Mouse (Mus musculus) hindbrain, postnatal 0 days (tissue): ENCODE results near the gene Hgfac. TPM values are rescaled to one million over a fixed set of nuclear protein-coding genes. Genes with fewer than 3 reads are reported as not detected.
A peak's percentile ranks its signal among the peaks of the same experiment; 100 is the strongest.

Experiments
- ATAC-seq: fragments of 200-750 bp; cut with Nextera tagmentation; 2 replicates; pipeline ENCODE4 v1.8.0; 2017; ENCODE audit warnings: mild to moderate bottlenecking, moderate TSS enrichment, moderate library complexity
- DNase-seq: peaks from one replicate; pipeline ENCODE4 v3.0.0-alpha.2; 2015; ENCODE audit warnings: low spot score
- H3K27ac ChIP-seq: fragments of 300-500 bp; sonication (generic); 2 replicates; pipeline ENCODE4 v1.5.1; 2014; ENCODE audit warnings: mild to moderate bottlenecking
- H3K27me3 ChIP-seq: fragments of 300-500 bp; sonication (generic); 2 replicates; pipeline ENCODE4 v1.6.1; 2014; ENCODE audit warnings: low read length, mixed read lengths; ENCODE audit not compliant: insufficient read depth
- H3K36me3 ChIP-seq: fragments of 300-500 bp; sonication (generic); 2 replicates; pipeline ENCODE4 v1.6.1; 2014; ENCODE audit warnings: low read length, mixed read lengths; ENCODE audit not compliant: insufficient read depth
- H3K4me1 ChIP-seq: fragments of 300-500 bp; sonication (generic); 2 replicates; pipeline ENCODE4 v1.6.1; 2014; ENCODE audit warnings: antibody characterized with exemption, low read length, mixed read lengths; ENCODE audit not compliant: insufficient read depth
- H3K4me2 ChIP-seq: fragments of 300-500 bp; sonication (generic); 2 replicates; pipeline ENCODE4 v1.6.1; 2014; ENCODE audit warnings: low read depth, mild to moderate bottlenecking, low read length, moderate library complexity, mixed read lengths
- H3K4me3 ChIP-seq: fragments of 300-500 bp; sonication (generic); 2 replicates; pipeline ENCODE4 v1.5.1; 2014; ENCODE audit warnings: low read length
- H3K9ac ChIP-seq: fragments of 300-500 bp; sonication (generic); replicated peaks from 2 replicates; pipeline ENCODE4 v1.6.1; 2014; ENCODE audit warnings: mild to moderate bottlenecking, low read length, moderate library complexity, mixed read lengths
- H3K9me3 ChIP-seq: fragments of 300-500 bp; sonication (generic); 2 replicates; pipeline ENCODE4 v1.6.1; 2016; ENCODE audit warnings: low read length, mixed read lengths
- CTCF ChIP-seq: IDR thresholded peaks from 2 replicates; pipeline ENCODE4 v1.5.1; 2016; ENCODE audit warnings: antibody characterized with exemption, control low read depth, low read depth
- WGBS: fragments of 180-500 bp; shearing (Covaris S2); extraction: QIAGEN DNeasy Blood & Tissue Kit; methylation state at CpG from one replicate; pipeline ENCODE4 v1.1.7; 2014; 5-methylcytosine and 5-hydroxymethylcytosine counted together
- polyA plus RNA-seq: library from polyadenylated mRNA; unstranded; fragments of >200 nt; fragmentation: Nextera tagmentation; extraction: Ambion mirVana; gene quantifications from 2 replicates; pipeline ENCODE4 v1.2.1, GENCODE M21; 2015
- total RNA-seq: library from RNA; depleted of rRNA; stranded (reverse); fragments of >200 nt; gene quantifications from 2 replicates; pipeline ENCODE4 v1.2.3, GENCODE M21; 2014; rRNA removed

Hgfac gene
- total RNA-seq (0.78 and 1.4 TPM in 2 replicates), polyA plus RNA-seq (not detected in 2 replicates)

DNA sequence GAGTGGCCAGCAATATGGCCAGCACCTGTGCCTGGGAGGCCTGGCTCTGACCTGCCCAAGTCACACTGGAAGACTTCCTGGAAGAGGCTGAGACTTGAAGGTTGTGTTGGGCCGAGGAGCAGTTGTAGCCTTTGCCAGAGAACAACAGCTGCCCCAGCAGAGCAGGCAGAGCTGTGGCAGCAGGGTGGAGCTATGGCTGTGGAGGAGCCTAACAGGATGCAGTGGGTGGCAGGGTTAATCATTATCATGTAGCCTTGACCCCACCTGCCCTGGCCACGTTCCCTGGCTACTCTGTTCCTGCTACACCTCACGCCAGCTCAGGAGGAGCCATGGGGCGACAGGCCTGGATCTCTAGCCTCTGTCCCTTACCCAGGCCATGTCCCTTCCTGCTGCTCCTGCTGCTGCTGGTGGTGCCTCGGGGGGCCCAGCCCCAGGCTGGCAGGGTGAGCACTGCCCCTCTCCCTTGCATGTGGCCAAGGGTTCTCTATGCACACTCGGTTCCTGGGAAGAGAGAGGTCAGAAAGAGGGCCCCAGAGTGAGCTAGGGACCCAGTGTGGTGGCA, at the start of gene Hgfac:
Hgfac (plus strand) TSS at position 242 of the 562 bp plus-strand sequence.
- H3K4me2 ChIP-seq: no peak within 1 kb of the TSS
- H3K27ac ChIP-seq: no peak within 1 kb of the TSS
- no peak within 1 kb of the TSS for H3K9ac ChIP-seq
- no peaks in the 10 kb centered on the region for H3K9me3 ChIP-seq
- no peaks in the 10 kb centered on the region for H3K36me3 ChIP-seq
- WGBS: 63% methylated on average over 6 of the region's 6 CpGs
- no peak for TF ChIP-seq CTCF
- no peaks in the 10 kb centered on the region for H3K27me3 ChIP-seq
- H3K4me3 ChIP-seq: no peak within 1 kb of the TSS
- no peak for DNase-seq
- H3K4me1 ChIP-seq: no peaks in the 10 kb centered on the region
- ATAC-seq: no peak

GRCm38 (mm10) chr5:34998754-34999153, 42.6 kb upstream of the Hgfac start:
- Histone ChIP-seq H3K27me3 (no peaks in the 10 kb centered on the region), H3K9me3 (no peaks in the 10 kb centered on the region), H3K4me2 (no peak overlapping the region), H3K36me3 (no peaks in the 10 kb centered on the region), H3K4me3 (no peak overlapping the region), H3K4me1 (peaks cover 4% of the 10 kb centered on the region; the same call in 1 of the 2 replicates), H3K9ac (no peak overlapping the region), H3K27ac (no peak overlapping the region)
- DNase-seq (no peak), ATAC-seq (no peak)
- TF ChIP-seq CTCF: no peak
- 58% methylated on average over 3 of the region's 3 CpGs for WGBS

- H3K36me3 ChIP-seq: no peaks in the 10 kb centered on the region
- H3K4me1 ChIP-seq: peaks cover 4% of the 10 kb centered on the region; the same call in 1 of the 2 replicates
- no peak overlapping the region for H3K4me2 ChIP-seq
- no peak overlapping the region for H3K4me3 ChIP-seq
- DNase-seq: no peak
- H3K9ac ChIP-seq: no peak overlapping the region
- no peaks in the 10 kb centered on the region for H3K9me3 ChIP-seq
- no peaks in the 10 kb centered on the region for H3K27me3 ChIP-seq
- WGBS: 76% methylated on average over 6 of the region's 6 CpGs
- TF ChIP-seq CTCF: no peak
- H3K27ac ChIP-seq: peak overlapping the region; percentile 48; the same call in 1 of the 2 replicates
- no peak for ATAC-seq
Measured at GRCm38 (mm10) chr5:34999281-34999680, 42.0 kb upstream of the Hgfac start.

DNA sequence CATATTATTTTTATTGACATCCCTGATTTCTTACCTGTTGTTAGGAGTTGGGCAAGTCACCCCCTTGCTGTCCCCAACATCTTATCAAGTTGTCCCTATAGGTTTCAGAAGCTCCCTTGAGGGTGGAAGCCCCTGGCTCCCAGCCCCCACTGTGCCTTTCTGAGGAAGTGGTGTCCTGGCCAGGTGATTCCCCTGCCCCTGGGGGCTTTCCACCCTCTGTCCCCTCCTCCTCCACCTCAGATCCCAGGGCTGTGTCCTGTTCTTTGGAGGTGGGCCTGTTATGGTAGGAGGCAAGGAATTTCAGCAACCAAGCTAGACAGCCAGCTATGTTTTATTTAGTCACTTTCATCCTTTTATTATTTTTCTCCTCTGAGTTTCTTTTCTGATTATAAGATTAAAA, 41.0 kb upstream of the Hgfac start:
- no peak overlapping the region for H3K9ac ChIP-seq
- H3K4me3 ChIP-seq: no peak overlapping the region
- H3K27me3 ChIP-seq: no peaks in the 10 kb centered on the region
- H3K4me1 ChIP-seq: peaks cover 4% of the 10 kb centered on the region; the same call in 1 of the 2 replicates
- no peak for TF ChIP-seq CTCF
- H3K4me2 ChIP-seq: no peak overlapping the region
- H3K27ac ChIP-seq: no peak overlapping the region
- DNase-seq (no peak), ATAC-seq (no peak)
- H3K36me3 ChIP-seq: no peaks in the 10 kb centered on the region
- no peaks in the 10 kb centered on the region for H3K9me3 ChIP-seq

DNA sequence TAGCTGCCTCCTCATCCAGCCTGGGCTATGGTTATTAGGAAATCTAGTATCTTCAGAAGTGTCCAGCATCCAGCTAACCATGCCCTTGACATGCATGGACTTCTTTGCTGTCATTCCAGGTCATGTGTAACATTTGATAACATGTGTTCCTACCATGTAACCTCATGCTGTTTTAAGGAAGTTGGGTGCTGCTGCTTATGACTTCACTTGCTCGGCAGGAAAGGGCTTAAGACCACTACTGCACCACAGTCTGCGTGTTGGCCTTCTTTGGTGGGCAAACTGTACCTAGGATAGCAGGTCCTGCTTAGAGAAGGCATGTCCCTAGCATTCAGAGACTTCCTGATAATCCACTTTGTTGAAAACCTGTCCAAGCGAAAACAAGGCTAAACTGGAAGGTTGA, 40.2 kb upstream of the Hgfac start:
- DNase-seq (no peak), ATAC-seq (no peak)
- Histone ChIP-seq H3K4me3 (no peak overlapping the region), H3K9ac (no peak overlapping the region), H3K27ac (no peak overlapping the region), H3K4me1 (peaks cover 4% of the 10 kb centered on the region; the same call in 1 of the 2 replicates), H3K4me2 (no peak overlapping the region), H3K27me3 (no peaks in the 10 kb centered on the region), H3K9me3 (no peaks in the 10 kb centered on the region), H3K36me3 (no peaks in the 10 kb centered on the region)
- TF ChIP-seq CTCF: no peak
- WGBS: 85% methylated on average over 3 of the region's 3 CpGs

DNA sequence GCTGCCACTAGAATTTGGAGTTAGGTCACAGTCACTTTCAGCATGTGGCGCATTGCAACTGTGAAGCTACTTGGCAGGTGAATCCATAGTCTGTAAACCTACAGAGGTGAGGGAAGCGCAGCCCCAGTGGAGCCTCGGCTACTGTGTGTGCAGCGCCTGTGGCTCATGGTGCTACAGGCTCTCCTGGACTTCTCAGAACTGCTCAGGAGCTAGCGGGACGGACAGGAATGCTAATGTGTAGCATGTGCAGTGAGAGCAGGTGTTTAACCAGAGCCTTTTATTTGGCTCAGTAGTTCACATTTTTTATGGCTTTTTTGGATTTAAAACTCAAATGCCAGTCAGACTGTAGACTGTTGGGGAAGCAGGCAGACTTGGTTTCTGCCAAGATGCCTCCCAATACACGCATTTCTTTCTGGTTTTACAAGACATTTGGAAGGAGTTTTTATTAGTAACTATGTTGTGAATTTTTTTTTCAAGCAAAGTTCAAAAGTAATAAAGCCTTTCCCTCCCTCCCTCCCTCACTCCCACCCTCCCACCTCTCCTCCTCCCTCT, 37.6 kb upstream of the Hgfac start:
- Histone ChIP-seq H3K9me3 (no peaks in the 10 kb centered on the region), H3K36me3 (no peaks in the 10 kb centered on the region), H3K9ac (no peak overlapping the region), H3K27me3 (no peaks in the 10 kb centered on the region), H3K4me1 (peaks cover 4% of the 10 kb centered on the region; the same call in 1 of the 2 replicates), H3K4me3 (no peak overlapping the region), H3K4me2 (no peak overlapping the region), H3K27ac (peak overlapping the region; percentile 1; the same call in 1 of the 2 replicates)
- ATAC-seq: no peak
- DNase-seq: no peak
- no peak for TF ChIP-seq CTCF
- WGBS: 64% methylated on average over 7 of the region's 7 CpGs

GRCm38 (mm10) chr5:35004769-35005168, 36.5 kb upstream of the Hgfac start:
- WGBS: 86% methylated on average over 2 of the region's 2 CpGs
- H3K9ac ChIP-seq: no peak overlapping the region

More at GRCm38 (mm10) chr5:35004769-35005168, 36.5 kb upstream of the Hgfac start:
- Histone ChIP-seq H3K9me3 (no peaks in the 10 kb centered on the region), H3K36me3 (no peaks in the 10 kb centered on the region), H3K4me1 (peaks cover 4% of the 10 kb centered on the region; the same call in 1 of the 2 replicates), H3K4me3 (no peak overlapping the region), H3K27me3 (no peaks in the 10 kb centered on the region), H3K27ac (no peak overlapping the region), H3K4me2 (no peak overlapping the region)
- DNase-seq (no peak), ATAC-seq (no peak)
- TF ChIP-seq CTCF: no peak
